Mouse (Mus musculus) CH12F3 (cell line): Measurements from ENCODE around the gene Mt4.

ENCODE experiments used
- in situ Hi-C: fragments of 300-500 bp; cut with MboI; formaldehyde crosslinking; loops from 2 replicates; pipeline ENCODE4 v1.14.3; 2020; ENCODE audit warnings: low sequenced_read_pairs

The Mt4 gene

DNA sequence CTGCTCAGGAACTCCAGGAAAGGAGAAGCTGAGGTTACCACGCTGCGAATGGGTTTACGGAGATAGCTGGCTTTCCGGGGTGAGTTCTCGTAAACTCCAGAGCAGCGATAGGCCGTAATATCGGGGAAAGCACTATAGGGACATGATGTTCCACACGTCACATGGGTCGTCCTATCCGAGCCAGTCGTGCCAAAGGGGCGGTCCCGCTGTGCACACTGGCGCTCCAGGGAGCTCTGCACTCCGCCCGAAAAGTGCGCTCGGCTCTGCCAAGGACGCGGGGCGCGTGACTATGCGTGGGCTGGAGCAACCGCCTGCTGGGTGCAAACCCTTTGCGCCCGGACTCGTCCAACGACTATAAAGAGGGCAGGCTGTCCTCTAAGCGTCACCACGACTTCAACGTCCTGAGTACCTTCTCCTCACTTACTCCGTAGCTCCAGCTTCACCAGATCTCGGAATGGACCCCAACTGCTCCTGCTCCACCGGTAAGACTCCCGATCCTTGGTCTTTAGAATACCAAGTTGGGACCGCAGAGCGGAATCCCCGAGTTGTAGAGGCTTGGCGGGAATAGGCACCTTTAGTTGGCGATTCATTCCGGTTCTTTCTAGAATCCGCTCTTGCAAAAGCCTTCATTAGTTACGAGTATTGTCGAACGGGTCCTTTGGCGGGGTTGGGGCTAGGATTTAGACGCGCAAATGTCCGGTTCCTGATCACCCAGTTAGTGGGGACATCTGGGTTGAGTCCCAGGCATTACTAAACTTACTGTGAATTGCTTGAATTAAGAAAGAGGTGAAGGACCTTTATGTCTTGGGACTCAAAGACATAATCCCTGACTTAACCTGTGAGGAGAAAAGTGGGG lies 42.1 kb downstream of the Mt4 start, which contains the start of gene Mt1:
Gene Mt1 (plus strand): TSS at position 226 of the 856 bp plus-strand sequence.
- in situ Hi-C loops, result loop anchor here (25.0 kb wide), 1 partner anchor 1167 kb away; no protein-coding TSS in a partner anchor

- in situ Hi-C loops, result loop anchor here (25.0 kb wide), 1 partner anchor 1168 kb away; no protein-coding TSS in a partner anchor
Observed at GRCm38 (mm10) chr8:94179713-94180560, 42.9 kb downstream of the Mt4 start.

- in situ Hi-C loops, result loop anchor here (25.0 kb wide), 1 partner anchor 1168 kb away; no protein-coding TSS in a partner anchor
Observed at GRCm38 (mm10) chr8:94180561-94180908, 43.5 kb downstream of the Mt4 start.

- in situ Hi-C loops, result loop anchor here (25.0 kb wide), 1 partner anchor 1170 kb away; no protein-coding TSS in a partner anchor
Observed at GRCm38 (mm10) chr8:94182055-94182929, 45.3 kb downstream of the Mt4 start.

DNA sequence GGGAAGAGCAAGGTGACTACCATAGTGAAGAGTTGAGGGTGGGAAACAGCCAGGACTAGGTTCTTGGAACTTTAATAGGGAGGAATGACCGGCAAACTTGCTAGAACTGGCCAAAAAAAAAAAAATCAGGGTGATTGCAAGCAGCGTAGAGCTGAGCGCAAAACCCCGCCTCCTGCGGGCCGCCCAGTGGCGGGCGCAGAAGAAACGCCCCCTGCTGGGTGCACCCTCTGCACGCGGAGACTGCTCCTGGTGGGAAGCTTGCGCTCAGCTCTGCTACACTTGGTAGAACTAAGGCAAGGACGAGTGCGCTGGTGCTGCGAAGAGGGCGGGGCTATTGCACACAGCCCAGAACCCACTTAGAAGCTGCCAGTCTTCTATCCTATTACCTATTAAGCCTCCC lies 46.1 kb downstream of the Mt4 start:
- in situ Hi-C loops, result loop anchor here (25.0 kb wide), 1 partner anchor 1171 kb away; no protein-coding TSS in a partner anchor

DNA sequence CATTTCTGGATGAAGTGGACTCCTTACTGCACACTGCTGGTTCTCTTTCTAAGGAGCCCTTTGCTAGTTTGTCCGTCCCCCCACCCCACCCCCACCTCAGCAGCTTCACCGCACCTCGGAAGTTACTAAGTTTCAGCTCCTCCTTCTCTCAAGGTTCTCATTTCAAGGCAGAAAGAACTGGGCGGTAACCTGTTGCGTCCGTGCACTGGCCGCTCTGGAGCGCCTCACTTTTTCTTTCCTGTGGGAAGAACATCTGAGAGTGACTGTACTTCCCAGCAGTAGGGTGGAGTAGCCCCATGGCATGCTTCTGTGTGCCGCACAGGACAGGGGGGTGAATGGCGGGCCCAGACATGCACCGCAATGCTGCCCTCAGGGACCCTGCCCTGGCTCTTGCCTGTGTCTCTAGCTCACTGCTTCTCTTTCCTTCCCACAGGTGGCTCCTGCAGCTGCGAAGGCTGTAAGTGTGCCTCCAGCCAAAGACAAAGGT lies 47.4 kb downstream of the Mt4 start:
- in situ Hi-C loops, result loop anchor here (25.0 kb wide), 1 partner anchor 1172 kb away; no protein-coding TSS in a partner anchor

GRCm38 (mm10) chr8:94185791-94186190 lies 48.8 kb downstream of the Mt4 start:
- in situ Hi-C loops, result loop anchor here (25.0 kb wide), 1 partner anchor 1173 kb away; no protein-coding TSS in a partner anchor

DNA sequence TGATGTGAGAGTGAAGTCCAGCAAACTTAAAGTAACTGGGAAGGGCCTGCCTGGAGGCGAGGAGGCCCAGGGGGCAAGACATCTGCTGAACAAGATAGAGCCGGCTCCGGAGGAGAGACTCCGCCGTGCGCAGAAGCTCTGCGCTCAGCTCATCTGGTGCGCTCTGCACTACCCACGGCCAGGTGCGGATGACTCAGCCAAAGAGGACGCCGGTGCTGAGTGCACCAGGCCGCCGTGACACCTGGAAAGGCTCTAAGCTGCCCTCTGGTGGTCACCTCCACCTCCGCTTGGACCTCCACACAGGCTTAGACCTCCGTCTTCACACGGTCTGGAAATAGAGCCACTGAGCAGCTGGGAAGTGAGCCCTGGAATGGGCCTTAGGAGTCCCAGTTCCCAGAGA lies 49.5 kb downstream of the Mt4 start:
- in situ Hi-C loops, result loop anchor here (25.0 kb wide), 1 partner anchor 1174 kb away; no protein-coding TSS in a partner anchor

DNA sequence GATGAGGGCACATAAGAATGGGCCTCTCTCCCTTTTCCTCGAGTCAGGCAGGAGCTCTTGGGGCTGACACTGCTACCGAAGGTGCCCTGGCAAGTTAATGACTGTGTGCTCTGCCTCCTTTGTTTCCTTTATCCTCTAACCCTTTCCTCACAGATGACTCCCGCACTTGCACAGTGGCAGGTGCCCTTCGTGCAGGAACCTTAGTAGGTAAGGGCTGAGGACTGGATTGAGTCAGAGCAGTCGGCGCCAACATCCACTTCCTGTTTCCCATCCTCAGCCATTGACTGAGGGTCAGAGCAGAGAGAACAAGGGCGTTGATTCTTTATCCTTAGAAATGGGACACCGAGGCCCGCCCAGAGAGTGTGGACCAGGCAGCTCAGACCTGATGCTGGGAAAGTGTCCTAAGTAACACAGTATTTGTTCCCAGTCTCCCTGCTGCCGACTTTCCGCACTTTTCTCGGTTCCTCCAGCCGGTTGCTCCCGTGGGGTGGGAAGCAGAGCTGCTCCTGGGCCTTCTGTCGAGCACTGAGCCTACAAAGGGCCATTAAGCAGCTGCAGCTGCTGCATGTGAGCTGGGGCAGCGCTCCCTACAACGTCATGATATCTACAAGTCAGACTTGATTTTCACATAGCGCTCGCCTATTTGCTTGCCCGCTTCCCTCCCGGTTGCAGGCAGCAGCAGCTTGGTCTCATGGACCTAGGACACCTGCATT lies 50.4 kb downstream of the Mt4 start:
- in situ Hi-C loops, result loop anchor here (25.0 kb wide), 1 partner anchor 1175 kb away; no protein-coding TSS in a partner anchor
